Mouse (Mus musculus): ENCODE measurements at regions not wholly inside any gene's neighbourhood (a gene's known extent, or its start where the extent isn't known, plus 50 kb on each side); places are given as distances from the start of the nearest gene placed in this dataset.

DNA sequence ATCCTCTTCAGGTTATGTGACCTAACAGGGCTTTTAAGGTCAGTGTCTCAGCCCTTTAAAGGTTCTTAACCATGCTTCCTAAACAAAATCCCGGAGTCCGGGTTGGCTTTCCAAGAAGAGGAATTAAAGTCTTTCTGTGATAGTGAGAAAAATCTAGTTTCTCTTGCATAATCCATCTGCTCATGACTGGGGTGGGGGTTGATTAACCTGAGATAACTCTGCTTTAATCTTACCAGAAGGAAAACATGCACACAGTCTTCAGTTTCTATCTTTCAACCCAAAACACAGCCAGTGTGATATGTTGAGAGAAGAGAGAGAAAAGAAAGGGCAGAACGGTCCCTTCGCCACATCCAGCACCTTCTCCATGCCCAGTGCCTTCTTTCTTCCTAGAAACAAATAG lies 508.8 kb downstream of the Pdcd6ip start:
- WGBS = 95% methylated on average over 4 of the region's 4 CpGs
- Histone ChIP-seq H3K9me3 (no peaks in the 10 kb centered on the region), H3K36me3 (no peaks in the 10 kb centered on the region), H3K27ac (replicated peaks) (no peak overlapping the region), H3K4me2 (replicated peaks) (no peak overlapping the region), H3K4me3 (no peak overlapping the region), H3K27me3 (no peaks in the 10 kb centered on the region), H3K9ac (replicated peaks) (no peak overlapping the region), H3K4me1 (no peaks in the 10 kb centered on the region)
- ATAC-seq (replicated peaks) = no peak

GRCm38 (mm10) chr9:113195556-113195955 lies 512.5 kb downstream of the Pdcd6ip start:
- Histone ChIP-seq H3K36me3 (no peaks in the 10 kb centered on the region), H3K4me2 (replicated peaks) (no peak overlapping the region), H3K9me3 (no peaks in the 10 kb centered on the region), H3K4me1 (no peaks in the 10 kb centered on the region), H3K4me3 (no peak overlapping the region), H3K27me3 (no peaks in the 10 kb centered on the region), H3K27ac (replicated peaks) (no peak overlapping the region), H3K9ac (replicated peaks) (no peak overlapping the region)
- no peak for ATAC-seq (replicated peaks)
- WGBS = 88% methylated on average over 4 of the region's 4 CpGs

DNA sequence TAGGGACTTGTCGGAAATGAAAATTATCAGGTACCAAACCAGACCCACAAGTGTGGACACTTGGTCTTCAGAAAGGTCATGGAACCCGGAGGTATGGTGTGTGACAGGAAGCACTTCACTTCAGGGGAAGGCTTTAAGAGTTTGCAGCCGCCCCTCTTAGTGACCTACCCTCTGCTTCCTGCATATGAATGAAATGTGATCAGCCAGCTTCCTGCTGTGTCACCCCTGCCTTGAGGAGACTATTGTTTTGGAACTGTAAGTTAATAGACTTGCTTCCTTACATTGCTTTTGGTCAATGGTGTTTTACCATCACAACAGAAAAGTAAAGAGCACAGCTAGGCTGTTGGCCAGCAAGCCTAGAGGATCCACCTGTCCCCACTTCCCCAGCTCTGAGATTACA lies 515.3 kb downstream of the Pdcd6ip start:
- no peak overlapping the region for H3K9ac ChIP-seq (replicated peaks)
- H3K4me3 ChIP-seq = no peak overlapping the region
- H3K9me3 ChIP-seq = no peaks in the 10 kb centered on the region
- no peaks in the 10 kb centered on the region for H3K36me3 ChIP-seq
- H3K4me1 ChIP-seq = no peaks in the 10 kb centered on the region
- H3K4me2 ChIP-seq (replicated peaks) = no peak overlapping the region
- no peak for ATAC-seq (replicated peaks)
- H3K27ac ChIP-seq (replicated peaks) = no peak overlapping the region
- no peaks in the 10 kb centered on the region for H3K27me3 ChIP-seq
- WGBS = 78% methylated on average over 3 of the region's 3 CpGs

DNA sequence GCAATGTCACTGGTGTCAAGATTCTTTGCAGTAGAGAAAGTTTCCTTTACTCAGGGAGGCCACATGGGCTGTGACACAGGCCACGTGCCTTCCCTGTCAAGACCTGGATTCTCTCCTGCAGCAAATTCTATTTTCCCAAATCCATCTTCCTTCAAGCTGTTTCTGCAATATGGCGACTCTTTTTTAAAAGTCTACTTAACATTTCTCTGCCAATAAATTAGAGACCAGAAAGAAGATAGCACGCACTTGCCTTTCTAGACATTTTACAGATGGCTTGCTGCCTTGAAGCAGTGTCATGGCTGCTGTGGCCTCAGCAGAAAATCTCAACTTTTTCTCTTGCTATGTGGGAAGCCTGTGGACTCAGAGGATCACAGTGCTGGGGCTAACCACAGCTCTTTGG lies 516.9 kb downstream of the Pdcd6ip start:
- Histone ChIP-seq H3K4me2 (replicated peaks) (no peak overlapping the region), H3K27me3 (no peaks in the 10 kb centered on the region), H3K4me1 (no peaks in the 10 kb centered on the region), H3K9me3 (no peaks in the 10 kb centered on the region), H3K27ac (replicated peaks) (peak overlapping the region; percentile 60), H3K9ac (replicated peaks) (no peak overlapping the region), H3K4me3 (no peak overlapping the region), H3K36me3 (no peaks in the 10 kb centered on the region)
- 60% methylated on average over 3 of the region's 3 CpGs for WGBS
- no peak for ATAC-seq (replicated peaks)

DNA sequence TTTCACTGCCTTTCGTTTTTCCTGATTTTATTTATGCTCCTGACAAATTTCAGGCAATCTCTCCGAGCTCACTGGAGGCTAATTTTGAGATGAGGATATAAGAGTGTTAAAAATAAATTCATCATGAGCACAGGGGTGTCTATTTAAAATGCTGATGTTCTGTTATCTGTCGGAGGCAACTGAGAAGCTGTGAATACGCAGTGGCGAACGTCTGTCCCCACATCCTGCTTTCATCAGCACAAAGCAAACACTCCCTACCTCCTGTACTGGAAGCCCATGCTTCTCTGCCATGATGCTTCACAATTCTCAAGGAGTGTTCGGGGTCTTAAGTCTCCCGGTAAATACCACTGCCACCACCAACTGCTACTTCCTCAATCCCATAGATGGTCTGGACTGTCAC lies 526.9 kb downstream of the Pdcd6ip start:
- no peaks in the 10 kb centered on the region for H3K9me3 ChIP-seq
- no peak overlapping the region for H3K4me2 ChIP-seq (replicated peaks)
- no peak overlapping the region for H3K4me3 ChIP-seq
- no peak for ATAC-seq (replicated peaks)
- H3K4me1 ChIP-seq = peaks cover 20% of the 10 kb centered on the region
- H3K27me3 ChIP-seq = no peaks in the 10 kb centered on the region
- H3K27ac ChIP-seq (replicated peaks) = peak overlapping the region; percentile 8; the same call in 1 of the 2 replicates
- H3K9ac ChIP-seq (replicated peaks) = no peak overlapping the region
- no peaks in the 10 kb centered on the region for H3K36me3 ChIP-seq
- 79% methylated on average over 8 of the region's 8 CpGs for WGBS

- Histone ChIP-seq H3K27me3 (no peaks in the 10 kb centered on the region), H3K4me1 (peaks cover 22% of the 10 kb centered on the region), H3K27ac (replicated peaks) (peak overlapping the region; percentile 88), H3K36me3 (no peaks in the 10 kb centered on the region), H3K9ac (replicated peaks) (no peak overlapping the region), H3K4me3 (no peak overlapping the region), H3K4me2 (replicated peaks) (no peak overlapping the region; the same call in 1 of the 2 replicates), H3K9me3 (no peaks in the 10 kb centered on the region)
- ATAC-seq (replicated peaks) = peak; percentile 33
- WGBS = 45% methylated on average over 4 of the region's 4 CpGs
These were observed 530.2 kb downstream of the Pdcd6ip start for GRCm38 (mm10) chr9:113177918-113178235.

DNA sequence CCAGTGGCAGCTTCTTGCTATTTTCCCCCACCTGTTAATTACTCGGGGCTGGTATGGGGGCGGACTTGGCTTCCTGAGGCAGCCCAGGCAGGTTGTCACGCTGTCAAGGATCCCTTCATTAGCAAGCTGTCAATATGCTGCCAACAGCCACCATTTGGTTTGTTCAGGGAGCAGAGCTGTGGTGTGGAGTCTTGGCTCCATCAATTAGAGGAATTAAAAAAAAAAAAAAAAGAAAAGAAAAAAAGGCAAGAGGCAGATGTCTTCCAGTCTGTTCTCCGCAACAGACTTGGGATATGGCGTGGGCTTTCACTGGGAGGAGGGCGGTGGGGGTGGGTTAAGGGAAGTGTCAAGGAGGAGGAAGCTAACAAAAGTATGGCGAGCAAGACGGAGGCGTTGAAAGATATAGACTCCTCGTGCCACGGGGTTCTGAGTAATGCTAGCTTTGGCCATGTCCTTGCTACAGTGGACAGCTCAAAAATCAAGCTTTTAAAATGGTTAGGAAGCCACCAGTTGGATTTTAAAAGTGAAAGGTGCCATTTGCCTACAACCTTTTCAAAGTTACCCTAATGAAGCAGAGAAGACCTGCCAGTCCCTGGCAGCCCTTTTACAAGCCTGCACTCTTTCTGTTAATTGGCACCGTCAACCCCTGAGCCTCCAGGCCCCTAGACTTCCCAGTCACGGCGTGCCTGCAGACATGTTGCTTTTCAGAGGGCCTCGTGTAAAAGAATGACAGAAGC lies 530.7 kb downstream of the Pdcd6ip start:
- Histone ChIP-seq H3K27me3 (no peaks in the 10 kb centered on the region), H3K4me1 (peaks cover 22% of the 10 kb centered on the region), H3K36me3 (no peaks in the 10 kb centered on the region), H3K4me2 (replicated peaks) (no peak overlapping the region; the same call in 1 of the 2 replicates), H3K4me3 (no peak overlapping the region), H3K9me3 (no peaks in the 10 kb centered on the region), H3K27ac (replicated peaks) (peak overlapping the region; percentile 88), H3K9ac (replicated peaks) (no peak overlapping the region)
- WGBS = 19% methylated on average over 15 of the region's 15 CpGs
- ATAC-seq (replicated peaks) = peak; percentile 98

DNA sequence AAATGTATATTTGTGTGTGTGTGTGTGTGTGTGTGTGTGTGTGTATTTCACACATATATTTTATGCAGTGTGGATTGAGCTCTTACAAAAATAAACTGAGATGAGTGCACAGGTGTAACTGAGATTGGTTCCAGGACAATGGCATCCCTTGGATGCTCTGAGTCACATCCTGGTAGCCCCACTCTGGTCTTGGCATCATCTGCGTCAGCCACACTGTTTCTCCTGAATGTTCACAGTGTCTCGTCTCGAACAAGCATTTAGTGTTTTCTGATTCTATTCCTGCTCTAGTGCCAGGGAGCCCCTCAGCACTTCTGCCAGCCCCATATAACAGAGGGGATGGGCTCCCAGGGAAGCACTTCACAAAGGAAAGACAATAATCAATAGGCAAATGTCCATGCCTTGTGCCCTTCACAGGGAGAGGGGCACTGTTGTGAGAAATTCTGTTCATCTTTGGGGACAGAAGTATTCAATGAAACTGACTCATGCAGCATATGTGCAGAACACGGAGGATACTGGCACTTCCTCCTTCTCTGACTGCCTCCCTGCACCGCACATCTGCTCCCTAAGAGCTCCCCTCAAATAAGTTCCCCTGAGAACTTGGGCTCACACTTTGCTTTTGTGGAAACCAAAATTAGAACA lies 536.2 kb downstream of the Pdcd6ip start:
- ATAC-seq (replicated peaks) = 0 out of 2 replicates have a peak, but pooled peaks have one; percentile 29
- Histone ChIP-seq H3K4me2 (replicated peaks) (no peak overlapping the region), H3K27me3 (no peaks in the 10 kb centered on the region), H3K9me3 (no peaks in the 10 kb centered on the region), H3K9ac (replicated peaks) (no peak overlapping the region), H3K4me3 (no peak overlapping the region), H3K4me1 (peaks cover 13% of the 10 kb centered on the region), H3K27ac (replicated peaks) (peak overlapping the region; percentile 85), H3K36me3 (no peaks in the 10 kb centered on the region)
- 61% methylated on average over 5 of the region's 5 CpGs for WGBS

DNA sequence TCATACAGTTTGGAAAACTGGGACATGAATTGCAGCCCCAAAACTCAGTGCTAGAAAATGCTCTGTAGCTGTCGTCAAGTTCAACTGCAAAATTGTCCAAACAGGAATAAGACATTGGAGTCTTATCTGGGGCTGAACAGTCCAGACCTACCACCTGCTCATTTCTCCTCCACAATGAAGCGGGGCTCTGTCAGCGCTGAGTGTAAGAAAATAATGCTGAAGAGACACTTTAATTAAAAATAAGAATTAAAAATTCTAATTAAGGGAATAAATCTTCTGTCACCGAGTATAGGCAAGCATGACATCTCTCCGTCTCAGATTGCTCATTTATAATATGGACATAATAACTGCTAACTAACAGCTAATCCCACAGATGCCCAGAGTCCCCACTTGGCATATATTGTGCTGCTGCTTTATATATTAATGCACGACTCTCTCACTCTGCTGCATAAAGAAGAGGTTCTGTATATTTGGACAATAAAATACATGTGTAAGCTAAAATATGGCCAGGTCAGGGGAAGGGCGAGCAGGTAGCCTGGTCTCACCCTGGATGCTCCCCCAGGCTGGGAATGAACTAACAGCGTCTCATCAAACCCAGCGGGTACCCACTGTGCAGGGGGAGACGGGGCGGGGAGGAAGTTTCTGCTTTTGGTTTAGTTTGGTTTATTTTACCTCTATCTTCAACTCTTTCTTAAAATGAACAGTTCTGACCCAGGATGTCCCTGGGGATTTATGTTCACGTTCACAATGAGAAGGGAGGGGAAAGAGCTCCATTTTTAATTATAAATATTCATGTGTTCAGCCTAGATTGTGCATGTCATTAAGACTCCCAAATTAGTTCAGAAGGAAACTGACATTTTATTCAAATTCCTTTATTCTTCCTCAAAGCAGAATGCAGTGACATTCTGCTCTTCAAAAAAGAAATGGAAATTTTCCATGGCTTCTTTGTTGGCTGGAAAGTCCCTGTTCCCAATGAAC lies 544.9 kb downstream of the Pdcd6ip start:
- H3K4me1 ChIP-seq = peaks cover 22% of the 10 kb centered on the region

DNA sequence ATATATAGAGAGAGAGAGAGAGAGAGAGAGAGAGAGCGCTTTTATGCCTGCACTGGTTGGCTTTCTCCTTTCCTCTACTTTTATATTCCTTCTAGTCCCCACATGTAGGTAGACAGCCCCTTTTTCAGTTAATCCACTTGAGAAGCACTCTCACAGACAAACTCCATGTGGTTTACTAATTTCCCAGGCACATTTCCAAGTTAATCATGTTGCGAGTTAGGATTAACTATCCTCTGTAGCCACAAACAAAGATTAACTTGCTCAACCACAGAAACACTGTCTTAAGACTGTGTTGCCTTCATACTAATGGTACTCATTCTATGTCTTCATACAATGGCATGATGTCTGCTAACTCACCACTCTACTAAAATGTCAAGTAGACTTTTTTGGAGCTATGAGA lies 548.0 kb downstream of the Pdcd6ip start:
- Histone ChIP-seq H3K4me1 (peaks cover 25% of the 10 kb centered on the region), H3K9me3 (no peaks in the 10 kb centered on the region), H3K27ac (replicated peaks) (no peak overlapping the region), H3K9ac (replicated peaks) (no peak overlapping the region), H3K36me3 (no peaks in the 10 kb centered on the region), H3K27me3 (no peaks in the 10 kb centered on the region), H3K4me3 (no peak overlapping the region), H3K4me2 (replicated peaks) (no peak overlapping the region)
- ATAC-seq (replicated peaks) = no peak
- 87% methylated on average over 2 of the region's 2 CpGs for WGBS

More for the DNA sequence above, 544.9 kb downstream of the Pdcd6ip start:
- no peak overlapping the region for H3K4me2 ChIP-seq (replicated peaks)
- H3K4me3 ChIP-seq = no peak overlapping the region
- H3K27ac ChIP-seq (replicated peaks) = peak overlapping the region; percentile 84
- peak; percentile 79 for ATAC-seq (replicated peaks)
- WGBS = 33% methylated on average over 12 of the region's 12 CpGs
- no peaks in the 10 kb centered on the region for H3K36me3 ChIP-seq
- H3K9me3 ChIP-seq = no peaks in the 10 kb centered on the region
- no peaks in the 10 kb centered on the region for H3K27me3 ChIP-seq
- no peak overlapping the region for H3K9ac ChIP-seq (replicated peaks)

- H3K4me1 ChIP-seq = peaks cover 16% of the 10 kb centered on the region
- H3K9me3 ChIP-seq = no peaks in the 10 kb centered on the region
- H3K4me3 ChIP-seq = no peak overlapping the region
- no peak overlapping the region for H3K4me2 ChIP-seq (replicated peaks)
- no peaks in the 10 kb centered on the region for H3K27me3 ChIP-seq
- no peak for ATAC-seq (replicated peaks)
- H3K27ac ChIP-seq (replicated peaks) = peak overlapping the region; percentile 81
- H3K36me3 ChIP-seq = no peaks in the 10 kb centered on the region
- WGBS = 68% methylated on average over 6 of the region's 6 CpGs
- H3K9ac ChIP-seq (replicated peaks) = no peak overlapping the region
These were observed 550.0 kb downstream of the Pdcd6ip start for GRCm38 (mm10) chr9:113158080-113158479.

GRCm38 (mm10) chr9:113157474-113158076 lies 550.5 kb downstream of the Pdcd6ip start:
- Histone ChIP-seq H3K36me3 (no peaks in the 10 kb centered on the region), H3K9me3 (no peaks in the 10 kb centered on the region), H3K9ac (replicated peaks) (no peak overlapping the region), H3K4me2 (replicated peaks) (no peak overlapping the region), H3K27me3 (no peaks in the 10 kb centered on the region), H3K27ac (replicated peaks) (peak overlapping the region; percentile 81), H3K4me3 (no peak overlapping the region), H3K4me1 (peaks cover 10% of the 10 kb centered on the region)
- ATAC-seq (replicated peaks) = peak; percentile 67
- 65% methylated on average over 17 of the region's 17 CpGs for WGBS

Data from forebrain, embryonic 15.5 days (tissue).